Mouse (Mus musculus) hindlimb bud, embryonic 11.5 days (tissue): ENCODE results near the gene Camk1d.

Source experiments
- DNase-seq: peaks from one replicate; pipeline ENCODE4 v3.0.0-alpha.2; 2012; ENCODE audit warnings: low read depth, low spot score; ENCODE audit errors: extremely low spot score

Camk1d gene

GRCm38 (mm10) chr2:5486663-5487062, 227.7 kb downstream of the Camk1d start:
- DNase-seq = no peak

- DNase-seq = no peak
Measured at GRCm38 (mm10) chr2:5485786-5486185, 228.5 kb downstream of the Camk1d start.

- DNase-seq = no peak
Measured at GRCm38 (mm10) chr2:5479886-5480285, 234.4 kb downstream of the Camk1d start.

- no peak for DNase-seq
Measured at GRCm38 (mm10) chr2:5478709-5479108, 235.6 kb downstream of the Camk1d start.

DNA sequence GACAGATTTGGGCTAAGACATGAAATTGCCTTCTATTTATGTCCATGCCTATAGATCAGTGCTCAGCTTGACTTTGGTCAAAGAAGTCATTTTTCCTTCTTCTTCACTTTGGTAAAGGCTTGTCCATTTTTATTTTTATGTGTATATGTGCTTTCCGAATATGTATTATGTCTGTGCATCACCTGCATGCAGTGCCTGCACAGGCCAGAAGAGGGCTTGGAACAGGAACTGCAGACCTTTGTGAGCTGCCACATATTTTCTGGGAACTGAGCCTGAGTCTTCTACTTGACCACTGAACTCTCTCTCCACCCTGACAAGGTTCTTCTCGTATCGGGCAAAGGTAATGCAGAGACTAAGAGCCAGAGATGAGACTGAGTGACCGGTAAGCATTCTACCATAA, 236.1 kb downstream of the Camk1d start:
- no peak for DNase-seq

GRCm38 (mm10) chr2:5477525-5477924, 236.8 kb downstream of the Camk1d start:
- no peak for DNase-seq

DNA sequence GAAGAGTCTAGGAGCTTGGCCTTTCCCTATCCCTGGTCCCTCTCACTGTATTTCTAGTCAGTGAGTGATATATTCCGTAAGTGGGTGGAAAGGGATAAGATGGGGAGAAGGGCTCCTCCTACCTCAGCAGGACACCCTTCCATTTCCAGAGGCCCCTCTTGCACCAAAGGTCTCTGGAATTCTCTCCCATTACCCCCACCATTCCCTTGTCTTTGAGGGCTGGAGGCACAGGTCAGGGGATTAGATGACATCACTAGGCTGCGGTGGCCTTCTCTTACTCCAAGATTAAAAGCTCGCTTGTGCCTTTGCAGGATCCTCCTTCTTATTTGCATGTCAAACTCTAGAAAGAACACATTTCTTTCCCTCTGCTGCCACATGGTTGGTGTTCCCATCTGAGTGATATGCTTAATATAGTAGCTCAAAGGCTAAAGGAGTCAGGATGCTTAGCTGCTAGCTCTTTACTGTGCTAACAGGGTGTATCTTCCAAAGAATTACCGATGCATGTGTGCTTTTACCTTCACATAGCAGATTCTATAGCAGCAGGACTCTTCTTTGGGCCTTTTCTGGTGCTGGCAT, 244.9 kb downstream of the Camk1d start:
- no peak for DNase-seq

DNA sequence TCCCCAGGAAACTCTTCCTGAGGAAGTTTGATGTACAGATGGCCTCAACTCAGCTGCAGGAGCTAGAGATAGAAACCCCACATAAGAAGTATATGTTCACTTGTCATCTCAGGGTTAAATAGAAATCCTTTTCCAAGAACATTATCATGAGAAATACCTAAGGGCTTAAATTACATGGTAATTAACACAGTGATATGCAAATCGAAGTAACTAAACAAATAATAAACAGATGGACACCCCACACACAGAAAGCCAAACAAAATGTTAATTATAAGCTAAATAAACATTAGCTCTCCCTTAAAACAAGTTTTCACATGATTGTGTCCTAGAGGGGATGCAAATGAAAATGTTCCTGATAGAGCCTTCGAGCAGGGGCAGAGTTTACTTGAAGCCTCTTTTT, 246.8 kb downstream of the Camk1d start:
- no peak for DNase-seq

DNA sequence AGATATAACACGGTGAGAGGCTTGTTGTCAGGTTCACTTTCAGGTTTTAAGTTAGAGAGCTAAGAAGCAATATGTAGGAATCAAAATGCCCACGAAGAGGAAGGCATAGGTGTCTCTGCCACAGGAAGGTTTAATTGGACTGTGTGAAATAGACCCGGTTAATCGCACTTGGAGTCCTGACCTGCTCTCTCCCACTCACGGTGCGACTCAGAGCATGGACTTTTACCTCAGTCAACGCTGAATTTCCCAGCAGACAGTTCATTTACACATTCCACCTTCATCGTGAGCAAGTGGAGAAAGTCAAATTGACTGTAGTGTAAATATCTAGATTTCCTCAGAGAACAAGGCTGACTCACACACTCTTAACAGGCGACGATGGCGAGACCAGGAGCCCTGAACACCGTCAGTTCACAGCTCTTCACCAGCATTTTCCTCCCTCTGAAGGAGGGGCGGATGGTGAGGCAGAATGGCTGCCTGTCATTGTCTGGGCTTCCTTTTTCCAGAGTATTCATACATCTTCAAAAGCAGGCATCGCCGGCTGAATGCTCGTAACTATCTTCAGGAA, 255.6 kb downstream of the Camk1d start:
- DNase-seq = no peak

GRCm38 (mm10) chr2:5458075-5458494, 256.2 kb downstream of the Camk1d start:
- no peak for DNase-seq

DNA sequence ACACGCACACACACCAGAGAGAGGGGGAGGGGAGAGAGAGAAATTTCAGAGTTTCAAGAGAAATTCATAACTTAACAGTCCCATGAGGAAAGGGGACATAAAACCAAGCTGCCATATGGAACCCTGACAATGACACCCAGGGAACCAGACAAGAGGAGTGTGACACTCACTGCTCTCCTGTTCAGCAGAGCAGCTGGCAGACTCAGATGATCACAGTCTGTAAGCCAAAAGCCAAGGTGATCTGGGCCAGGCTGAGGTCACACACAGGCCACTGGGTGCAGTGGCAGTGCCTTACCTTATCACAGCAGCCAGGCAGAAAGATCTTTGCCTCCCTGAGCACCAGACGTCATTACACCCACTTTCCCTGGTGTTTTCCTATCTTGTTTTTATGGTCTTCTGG, 258.2 kb downstream of the Camk1d start:
- no peak for DNase-seq

- DNase-seq = no peak
Measured at GRCm38 (mm10) chr2:5454830-5455229, 259.5 kb downstream of the Camk1d start.

GRCm38 (mm10) chr2:5451654-5452053, 262.7 kb downstream of the Camk1d start:
- DNase-seq = peak; percentile 16

- no peak for DNase-seq
Measured at GRCm38 (mm10) chr2:5445357-5445756, 269.0 kb downstream of the Camk1d start.

- no peak for DNase-seq
Measured at GRCm38 (mm10) chr2:5437690-5438089, 276.6 kb downstream of the Camk1d start.

- DNase-seq = no peak
Measured at GRCm38 (mm10) chr2:5435587-5436253, 278.6 kb downstream of the Camk1d start.

- no peak for DNase-seq
Measured at GRCm38 (mm10) chr2:5431309-5431708, 283.0 kb downstream of the Camk1d start.

GRCm38 (mm10) chr2:5429921-5430320, 284.4 kb downstream of the Camk1d start:
- no peak for DNase-seq

GRCm38 (mm10) chr2:5426110-5426509, 288.2 kb downstream of the Camk1d start:
- DNase-seq = no peak

- no peak for DNase-seq
Measured at GRCm38 (mm10) chr2:5425612-5426011, 288.7 kb downstream of the Camk1d start.

- no peak for DNase-seq
Measured at GRCm38 (mm10) chr2:5420621-5421196, 293.6 kb downstream of the Camk1d start.

DNA sequence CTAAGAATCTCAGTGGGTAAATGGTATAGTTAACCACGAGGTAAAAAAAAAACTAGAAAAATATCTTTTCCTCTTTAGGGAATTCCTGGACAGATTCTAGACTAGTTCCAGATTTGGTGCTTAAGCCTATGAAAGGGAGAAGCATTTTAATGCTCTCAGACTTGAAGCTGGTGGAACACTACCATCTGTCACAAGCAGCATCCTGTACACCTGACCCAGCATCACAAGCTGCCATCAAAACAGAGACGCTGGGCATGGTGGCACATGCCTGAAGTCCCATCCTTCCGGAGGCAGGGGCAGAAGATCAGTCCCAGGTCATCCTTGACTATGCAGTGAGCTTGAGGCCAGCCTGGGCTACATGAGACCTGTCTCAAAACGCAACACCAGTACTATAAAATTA, 295.5 kb downstream of the Camk1d start:
- no peak for DNase-seq
